Mouse (Mus musculus): ENCODE results near the gene Pla1a. TPM values are rescaled to one million over a fixed set of nuclear protein-coding genes. Genes with fewer than 3 reads are reported as not detected.
"Not testable (repeated sequence)": the region's sequence is repeated elsewhere in the genome, so short reads cannot be mapped to it uniquely, and the experiment has no call there.

Gene Pla1a
- polyA plus RNA-seq, 1 experiment = 13.9 TPM

- Histone ChIP-seq H3ac (ENCODE audit: control insufficient read depth, insufficient read length) (no peak overlapping the region), H3K36me3 (ENCODE audit: control insufficient read depth, insufficient read depth) (peaks cover 69% of the 10 kb centered on the region), H3K79me2 (ENCODE audit: control insufficient read depth, insufficient read depth) (peaks cover 19% of the 10 kb centered on the region), H3K4me2 (ENCODE audit: low read depth) (no peak overlapping the region), H3K4me3 (no peak overlapping the region), H3K27me3 (ENCODE audit: control insufficient read depth, insufficient read depth, insufficient read length) (no peaks in the 10 kb centered on the region)
- TF ChIP-seq TCF12 (IDR thresholded peaks at IDR 0.05; ENCODE audit: insufficient read depth, poor library complexity, severe bottlenecking) = no peak
- TF ChIP-seq POLR2A (IDR thresholded peaks at IDR 0.05; ENCODE audit: insufficient read length, low read depth) = no peak
- TF ChIP-seq MYOD1 (IDR thresholded peaks at IDR 0.05; ENCODE audit: control insufficient read depth in 1 of 3, insufficient read length in 2 of 3, low read depth in 2 of 3) = no peak
- TF ChIP-seq POLR2AphosphoS2 (IDR thresholded peaks at IDR 0.05; ENCODE audit: insufficient read length, low read depth) = no peak
- no peak for TF ChIP-seq SRF (IDR thresholded peaks at IDR 0.05; ENCODE audit: control insufficient read depth, insufficient read length, low read depth)
- TF ChIP-seq USF1 (IDR thresholded peaks at IDR 0.05; ENCODE audit: low read depth) = no peak
- TF ChIP-seq MAX (IDR thresholded peaks at IDR 0.05; ENCODE audit: low read depth) = no peak
These were observed 14.4 kb upstream of the Pla1a start for GRCm38 (mm10) chr16:38447366-38447765.

DNA sequence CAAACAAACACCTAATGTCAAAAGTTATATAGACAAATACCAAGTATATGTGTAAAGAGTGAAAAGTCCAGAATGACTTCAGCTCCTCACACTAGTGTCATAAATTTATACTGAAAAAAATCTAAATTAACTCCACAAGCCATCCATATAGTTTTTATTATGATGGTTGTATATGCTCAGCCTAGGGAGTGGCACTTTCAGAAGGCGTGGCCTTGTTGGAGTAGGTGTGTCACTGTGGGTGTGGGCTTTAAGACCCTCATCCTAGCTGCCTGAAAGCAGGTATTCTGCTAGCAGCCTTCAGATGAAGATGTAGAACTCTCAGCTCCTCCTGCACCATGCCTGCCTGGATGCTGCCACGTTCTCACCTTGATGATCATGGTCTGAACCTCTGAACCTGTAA lies 13.2 kb upstream of the Pla1a start:
- H3ac ChIP-seq (ENCODE audit: control insufficient read depth, insufficient read length); H3K27me3 ChIP-seq (ENCODE audit: control insufficient read depth, insufficient read depth, insufficient read length); H3K4me3 ChIP-seq; H3K79me2 ChIP-seq (ENCODE audit: control insufficient read depth, insufficient read depth); H3K4me2 ChIP-seq (ENCODE audit: low read depth): not testable (repeated sequence)
- peaks cover 69% of the 10 kb centered on the region for H3K36me3 ChIP-seq (ENCODE audit: control insufficient read depth, insufficient read depth)

DNA sequence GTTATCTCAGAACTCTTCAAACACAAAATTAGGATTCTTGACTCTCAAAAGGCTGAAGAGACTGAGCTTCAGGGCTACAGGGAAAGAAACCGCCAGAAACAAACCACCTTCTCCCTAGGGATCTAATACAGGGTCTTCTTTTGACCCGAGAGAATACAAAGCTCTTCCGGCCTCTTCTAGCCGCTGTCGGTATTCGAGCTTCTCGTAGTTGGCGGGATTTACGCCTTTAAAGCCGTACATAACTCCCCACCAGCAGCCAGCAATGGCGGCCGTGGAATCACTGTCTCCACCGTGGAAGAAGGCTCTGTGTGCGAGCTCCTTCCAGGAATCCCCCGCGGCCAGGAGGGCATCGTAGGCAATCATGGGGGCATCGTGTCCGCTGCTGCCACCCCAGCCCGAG lies 12.6 kb upstream of the Pla1a start:
- peaks cover 1% of the 10 kb centered on the region for H3K79me2 ChIP-seq (ENCODE audit: control insufficient read depth, insufficient read depth)
- H3K36me3 ChIP-seq (ENCODE audit: control insufficient read depth, insufficient read depth) = peaks cover 68% of the 10 kb centered on the region
- no peaks in the 10 kb centered on the region for H3K27me3 ChIP-seq (ENCODE audit: control insufficient read depth, insufficient read depth, insufficient read length)
- H3K4me2 ChIP-seq (ENCODE audit: low read depth) = no peak overlapping the region
- no peak overlapping the region for H3ac ChIP-seq (ENCODE audit: control insufficient read depth, insufficient read length)
- TF ChIP-seq MAX (IDR thresholded peaks at IDR 0.05; ENCODE audit: low read depth) = no peak
- no peak for TF ChIP-seq USF1 (IDR thresholded peaks at IDR 0.05; ENCODE audit: low read depth)
- no peak for TF ChIP-seq POLR2AphosphoS2 (IDR thresholded peaks at IDR 0.05; ENCODE audit: insufficient read length, low read depth)
- no peak for TF ChIP-seq SRF (IDR thresholded peaks at IDR 0.05; ENCODE audit: control insufficient read depth, insufficient read length, low read depth)
- TF ChIP-seq POLR2A (IDR thresholded peaks at IDR 0.05; ENCODE audit: insufficient read length, low read depth) = no peak
- TF ChIP-seq E2F4 (IDR thresholded peaks at IDR 0.05; ENCODE audit: insufficient read depth) = no peak
- no peak for TF ChIP-seq TCF12 (IDR thresholded peaks at IDR 0.05; ENCODE audit: insufficient read depth, poor library complexity, severe bottlenecking)
- TF ChIP-seq TCF3 (IDR thresholded peaks at IDR 0.05; ENCODE audit: insufficient read length, low read depth) = no peak
- no peak for TF ChIP-seq CEBPB (IDR thresholded peaks at IDR 0.05; ENCODE audit: insufficient read depth, poor library complexity, severe bottlenecking)
- no peak overlapping the region for H3K4me3 ChIP-seq

- Histone ChIP-seq H3K27me3 (ENCODE audit: control insufficient read depth, insufficient read depth, insufficient read length) (no peaks in the 10 kb centered on the region), H3K4me2 (ENCODE audit: low read depth) (no peak overlapping the region), H3K4me3 (no peak overlapping the region), H3K79me2 (ENCODE audit: control insufficient read depth, insufficient read depth) (no peaks in the 10 kb centered on the region), H3ac (ENCODE audit: control insufficient read depth, insufficient read length) (no peak overlapping the region), H3K36me3 (ENCODE audit: control insufficient read depth, insufficient read depth) (peaks cover 63% of the 10 kb centered on the region)
- TF ChIP-seq TCF12 (IDR thresholded peaks at IDR 0.05; ENCODE audit: insufficient read depth, poor library complexity, severe bottlenecking) (no peak), MYOD1 (IDR thresholded peaks at IDR 0.05; ENCODE audit: control insufficient read depth in 1 of 3, insufficient read length in 2 of 3, low read depth in 2 of 3) (no peak), MAX (IDR thresholded peaks at IDR 0.05; ENCODE audit: low read depth) (no peak), MYOG (IDR thresholded peaks at IDR 0.05; ENCODE audit: control insufficient read depth in 1 of 3, insufficient read depth in 1 of 3, insufficient read length in 2 of 3, low read depth in 2 of 3) (no peak), SRF (IDR thresholded peaks at IDR 0.05; ENCODE audit: control insufficient read depth, insufficient read length, low read depth) (no peak), POLR2A (IDR thresholded peaks at IDR 0.05; ENCODE audit: insufficient read length, low read depth) (no peak), REST (IDR thresholded peaks at IDR 0.05; ENCODE audit: insufficient read depth, insufficient read length) (no peak), TCF3 (IDR thresholded peaks at IDR 0.05; ENCODE audit: insufficient read length, low read depth) (no peak)
These were observed 12.1 kb upstream of the Pla1a start for GRCm38 (mm10) chr16:38445046-38445445.

DNA sequence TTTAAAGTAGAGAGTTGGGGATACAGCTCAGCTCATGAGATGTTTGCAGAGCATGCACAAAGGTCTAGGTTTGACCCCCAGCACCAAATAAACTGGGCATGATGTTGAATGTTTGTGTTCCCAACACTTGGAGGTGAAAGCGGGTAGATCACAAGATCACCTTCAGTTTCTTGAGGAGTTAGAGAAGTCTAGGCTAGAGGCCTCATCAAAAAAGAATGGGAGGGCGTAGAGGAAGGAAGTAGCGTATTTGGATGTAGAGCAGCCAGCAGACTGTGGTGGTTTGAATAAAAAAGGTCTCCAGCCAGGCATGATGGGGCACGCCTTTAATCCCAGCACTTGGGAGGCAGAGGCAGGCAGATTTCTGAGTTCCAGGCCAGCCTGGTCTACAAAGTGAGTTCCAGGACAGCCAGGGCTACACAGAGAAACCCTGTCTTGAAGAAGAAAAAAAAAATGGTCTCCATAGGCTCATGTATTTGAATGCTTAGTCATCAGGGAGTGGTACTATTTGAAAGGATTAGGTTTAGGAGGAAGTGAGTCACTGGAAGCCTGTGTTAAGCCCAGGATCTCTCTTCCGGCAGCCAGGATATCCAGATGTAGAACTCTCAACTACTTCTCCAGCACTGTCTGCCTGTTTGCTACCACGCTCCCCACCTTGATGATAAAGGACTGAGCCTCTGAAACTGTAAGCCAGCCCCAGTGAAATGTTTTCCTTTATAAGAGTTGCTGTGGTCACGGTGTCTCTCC lies 10.9 kb upstream of the Pla1a start:
- no peak overlapping the region for H3ac ChIP-seq (ENCODE audit: control insufficient read depth, insufficient read length)
- H3K27me3 ChIP-seq (ENCODE audit: control insufficient read depth, insufficient read depth, insufficient read length) = no peaks in the 10 kb centered on the region
- no peaks in the 10 kb centered on the region for H3K79me2 ChIP-seq (ENCODE audit: control insufficient read depth, insufficient read depth)
- H3K36me3 ChIP-seq (ENCODE audit: control insufficient read depth, insufficient read depth) = peaks cover 53% of the 10 kb centered on the region
- H3K4me3 ChIP-seq = no peak overlapping the region
- H3K4me2 ChIP-seq (ENCODE audit: low read depth) = no peak overlapping the region
- TF ChIP-seq MAX (IDR thresholded peaks at IDR 0.05; ENCODE audit: low read depth) (no peak), MYOD1 (IDR thresholded peaks at IDR 0.05; ENCODE audit: control insufficient read depth in 1 of 3, insufficient read length in 2 of 3, low read depth in 2 of 3) (no peak), TCF3 (IDR thresholded peaks at IDR 0.05; ENCODE audit: insufficient read length, low read depth) (no peak), POLR2AphosphoS2 (IDR thresholded peaks at IDR 0.05; ENCODE audit: insufficient read length, low read depth) (no peak), USF1 (IDR thresholded peaks at IDR 0.05; ENCODE audit: low read depth) (no peak), TCF12 (IDR thresholded peaks at IDR 0.05; ENCODE audit: insufficient read depth, poor library complexity, severe bottlenecking) (no peak), MYOG (IDR thresholded peaks at IDR 0.05; ENCODE audit: control insufficient read depth in 1 of 3, insufficient read depth in 1 of 3, insufficient read length in 2 of 3, low read depth in 2 of 3) (no peak), POLR2A (IDR thresholded peaks at IDR 0.05; ENCODE audit: insufficient read length, low read depth) (no peak), CEBPB (IDR thresholded peaks at IDR 0.05; ENCODE audit: insufficient read depth, poor library complexity, severe bottlenecking) (no peak), REST (IDR thresholded peaks at IDR 0.05; ENCODE audit: insufficient read depth, insufficient read length) (no peak), SRF (IDR thresholded peaks at IDR 0.05; ENCODE audit: control insufficient read depth, insufficient read length, low read depth) (no peak), E2F4 (IDR thresholded peaks at IDR 0.05; ENCODE audit: insufficient read depth) (no peak)

Measured in myocyte (in vitro differentiated cells).